ENCODE assay signal across 12 mouse cellular contexts in genomic region chr7:63509825-63510224, GRCm38 (mm10).
DNase-seq lines count a peak whose midpoint lies in the region; ATAC-seq lines count a peak whose summit lies in the region.
"Had no signal": no experiment of that assay in that cellular context is flagged by ENCODE, and none has a peak within 500 bp of the region (broad histone marks: within the 10 kb centered on the region; RNA-seq: fewer than 3 reads in every experiment).

No protein-coding gene starts in this region.

- no peak overlapping the region for H3K27ac ChIP-seq in midbrain, embryonic 12.5 days (replicated peaks)
- H3K27ac ChIP-seq in midbrain, embryonic 15.5 days, result no peak overlapping the region
- no peak overlapping the region for H3K27ac ChIP-seq in embryonic facial prominence, embryonic 11.5 days (replicated peaks; ENCODE audit: low read depth, low read length)
- H3K27ac ChIP-seq in neural tube, embryonic 12.5 days, result no peak overlapping the region
- H3K27ac ChIP-seq: limb, embryonic 12.5 days had no signal

- ATAC-seq in midbrain, embryonic 12.5 days (ENCODE audit: low FRiP score, low read depth), result 0 out of 2 replicates have a peak, but pooled peaks have one; percentile 34
- no peak for ATAC-seq in midbrain, embryonic 15.5 days (replicated peaks)
- no peak; the same call in 1 of the 2 replicates for ATAC-seq in embryonic facial prominence, embryonic 11.5 days (replicated peaks; ENCODE audit: insufficient number of reproducible peaks, low FRiP score, low TSS enrichment, low read depth)
- ATAC-seq in neural tube, embryonic 12.5 days (ENCODE audit: low FRiP score, low read depth), result peak; percentile 44; the same call in 1 of the 2 replicates
- no peak for ATAC-seq in granulocyte monocyte progenitor cell, adult 5-6 weeks (replicated peaks; ENCODE audit: poor library complexity, severe bottlenecking)
- ATAC-seq: Patski had no signal

- WGBS in midbrain, embryonic 12.5 days, result 72% methylated on average over 1 of the region's 1 CpGs
- WGBS in midbrain, embryonic 15.5 days, result 54% methylated on average over 1 of the region's 1 CpGs
- 42% methylated on average over 1 of the region's 1 CpGs for WGBS in embryonic facial prominence, embryonic 11.5 days
- 64% methylated on average over 1 of the region's 1 CpGs for WGBS in neural tube, embryonic 12.5 days

- no peaks in the 10 kb centered on the region for H3K4me1 ChIP-seq in midbrain, embryonic 12.5 days
- no peaks in the 10 kb centered on the region for H3K4me1 ChIP-seq in midbrain, embryonic 15.5 days
- H3K4me1 ChIP-seq in embryonic facial prominence, embryonic 11.5 days (ENCODE audit: control insufficient read depth, insufficient read depth, low read length), result no peaks in the 10 kb centered on the region
- no peaks in the 10 kb centered on the region for H3K4me1 ChIP-seq in neural tube, embryonic 12.5 days
- H3K4me1 ChIP-seq: limb, embryonic 12.5 days had no signal

- no peaks in the 10 kb centered on the region for H3K9me3 ChIP-seq in midbrain, embryonic 12.5 days
- H3K9me3 ChIP-seq in midbrain, embryonic 15.5 days, result no peaks in the 10 kb centered on the region
- H3K9me3 ChIP-seq in embryonic facial prominence, embryonic 11.5 days (replicated peaks; ENCODE audit: control insufficient read depth, low read length), result no peaks in the 10 kb centered on the region
- no peaks in the 10 kb centered on the region for H3K9me3 ChIP-seq in neural tube, embryonic 12.5 days
- H3K9me3 ChIP-seq: limb, embryonic 12.5 days had no signal

- DNase-seq in adrenal gland, postnatal 10 days, result peak; percentile 7
- DNase-seq in adrenal gland, adult 18-20 months (ENCODE audit: low spot score in 2 of 2), result no peak
- DNase-seq in embryonic facial prominence, embryonic 11.5 days (ENCODE audit: low spot score), result peak; percentile 4
- DNase-seq in adipocyte (ENCODE audit: low spot score), result no peak
- DNase-seq: gastrocnemius, postnatal 25 days; heart, postnatal 10 days had no signal

- H3K36me3 ChIP-seq in midbrain, embryonic 12.5 days, result no peaks in the 10 kb centered on the region
- H3K36me3 ChIP-seq in midbrain, embryonic 15.5 days (replicated peaks), result no peaks in the 10 kb centered on the region
- H3K36me3 ChIP-seq in embryonic facial prominence, embryonic 11.5 days (replicated peaks; ENCODE audit: control insufficient read depth, insufficient read depth, low read depth, low read length), result no peaks in the 10 kb centered on the region
- H3K36me3 ChIP-seq in neural tube, embryonic 12.5 days, result no peaks in the 10 kb centered on the region
- H3K36me3 ChIP-seq: limb, embryonic 12.5 days had no signal

- H3K4me3 ChIP-seq in midbrain, embryonic 12.5 days, result no peak overlapping the region
- H3K4me3 ChIP-seq in midbrain, embryonic 15.5 days, result no peak overlapping the region
- no peak overlapping the region for H3K4me3 ChIP-seq in embryonic facial prominence, embryonic 11.5 days (ENCODE audit: low read depth, low read length)
- H3K4me3 ChIP-seq in neural tube, embryonic 12.5 days, result no peak overlapping the region
- H3K4me3 ChIP-seq: limb, embryonic 12.5 days had no signal

- no peak overlapping the region for H3K4me2 ChIP-seq in midbrain, embryonic 12.5 days (replicated peaks)
- H3K4me2 ChIP-seq in midbrain, embryonic 15.5 days, result no peak overlapping the region
- no peak overlapping the region for H3K4me2 ChIP-seq in embryonic facial prominence, embryonic 11.5 days (ENCODE audit: low read depth, low read length)
- H3K4me2 ChIP-seq in neural tube, embryonic 12.5 days (replicated peaks), result no peak overlapping the region
- H3K4me2 ChIP-seq: limb, embryonic 12.5 days had no signal

- no peak overlapping the region for H3K9ac ChIP-seq in midbrain, embryonic 12.5 days (replicated peaks)
- no peak overlapping the region for H3K9ac ChIP-seq in midbrain, embryonic 15.5 days
- H3K9ac ChIP-seq in embryonic facial prominence, embryonic 11.5 days (replicated peaks; ENCODE audit: low read length), result no peak overlapping the region
- H3K9ac ChIP-seq in neural tube, embryonic 12.5 days, result no peak overlapping the region
- H3K9ac ChIP-seq: limb, embryonic 12.5 days had no signal

- no peaks in the 10 kb centered on the region for H3K27me3 ChIP-seq in midbrain, embryonic 12.5 days
- H3K27me3 ChIP-seq in midbrain, embryonic 15.5 days (replicated peaks), result no peaks in the 10 kb centered on the region
- H3K27me3 ChIP-seq in embryonic facial prominence, embryonic 11.5 days (ENCODE audit: control insufficient read depth, insufficient read depth, low read length), result no peaks in the 10 kb centered on the region
- no peaks in the 10 kb centered on the region for H3K27me3 ChIP-seq in neural tube, embryonic 12.5 days (replicated peaks)
- H3K27me3 ChIP-seq: limb, embryonic 12.5 days; Patski had no signal

Comparison
In these comparisons a context has a peak if more than half of its experiments do, and no peak if none do; other contexts are left out.
1. DNase-seq: peak in adrenal gland, postnatal 10 days (single experiment) and embryonic facial prominence, embryonic 11.5 days (single experiment); none in adrenal gland, adult 18-20 months (0 of 2) and adipocyte (single experiment).
2. ATAC-seq: peak in midbrain, embryonic 12.5 days (single experiment) and neural tube, embryonic 12.5 days (single experiment); none in midbrain, embryonic 15.5 days (single experiment), embryonic facial prominence, embryonic 11.5 days (single experiment) and granulocyte monocyte progenitor cell, adult 5-6 weeks (single experiment).